Mouse (Mus musculus) hindbrain, embryonic 13.5 days (tissue): ENCODE data around the gene Ccl25. TPM values are rescaled to one million over a fixed set of nuclear protein-coding genes. Genes with fewer than 3 reads are reported as not detected.

Source experiments
- ATAC-seq: fragments of 200-750 bp; cut with Nextera tagmentation; 2 replicates; pipeline ENCODE4 v1.8.0; 2017; ENCODE audit warnings: moderate TSS enrichment; ENCODE audit not compliant: low FRiP score
- H3K27ac ChIP-seq: fragments of 300-500 bp; sonication (generic); 2 replicates; pipeline ENCODE4 v1.5.1; 2015; ENCODE audit warnings: inconsistent platforms, mild to moderate bottlenecking, moderate library complexity
- H3K27me3 ChIP-seq: fragments of 300-500 bp; sonication (generic); 2 replicates; pipeline ENCODE4 v1.6.1; 2015; ENCODE audit warnings: mild to moderate bottlenecking, inconsistent platforms
- H3K36me3 ChIP-seq: fragments of 300-500 bp; sonication (generic); 2 replicates; pipeline ENCODE4 v1.6.1; 2015; ENCODE audit warnings: mild to moderate bottlenecking, inconsistent platforms
- H3K4me1 ChIP-seq: fragments of 300-500 bp; sonication (generic); replicated peaks from 2 replicates; pipeline ENCODE4 v1.6.1; 2015; ENCODE audit warnings: inconsistent platforms
- H3K4me2 ChIP-seq: fragments of 300-500 bp; sonication (generic); 2 replicates; pipeline ENCODE4 v1.6.1; 2015; ENCODE audit warnings: inconsistent platforms, mild to moderate bottlenecking, moderate library complexity
- H3K4me3 ChIP-seq: fragments of 300-500 bp; sonication (generic); 2 replicates; pipeline ENCODE4 v1.5.1; 2015; ENCODE audit warnings: mild to moderate bottlenecking, inconsistent platforms
- H3K9ac ChIP-seq: fragments of 300-500 bp; sonication (generic); 2 replicates; pipeline ENCODE4 v1.6.1; 2015; ENCODE audit warnings: mild to moderate bottlenecking, inconsistent platforms
- H3K9me3 ChIP-seq: fragments of 300-500 bp; sonication (generic); 2 replicates; pipeline ENCODE4 v1.6.1; 2016; ENCODE audit warnings: inconsistent platforms
- WGBS: fragments of 180-500 bp; shearing (Covaris S2); methylation state at CpG from one replicate; pipeline ENCODE4 v1.1.7; 2015; 5-methylcytosine and 5-hydroxymethylcytosine counted together
- polyA plus RNA-seq: library from polyadenylated mRNA; unstranded; fragments of >200 nt; fragmentation: Nextera tagmentation; extraction: Ambion mirVana; gene quantifications from 2 replicates; pipeline ENCODE4 v1.2.1, GENCODE M21; 2015

Gene Ccl25
- polyA plus RNA-seq, 1 experiment from 2014 or later = 22.3 TPM

GRCm38 (mm10) chr8:4318796-4319572 is 6.0 kb upstream of the Ccl25 start:
- peaks cover 25% of the 10 kb centered on the region for H3K36me3 ChIP-seq
- no peak for ATAC-seq
- H3K4me1 ChIP-seq = peaks cover 49% of the 10 kb centered on the region
- 95% methylated on average over 2 of the region's 2 CpGs for WGBS
- no peak overlapping the region for H3K4me2 ChIP-seq
- H3K27me3 ChIP-seq = no peaks in the 10 kb centered on the region
- no peak overlapping the region for H3K27ac ChIP-seq
- no peaks in the 10 kb centered on the region for H3K9me3 ChIP-seq
- no peak overlapping the region for H3K4me3 ChIP-seq
- H3K9ac ChIP-seq = no peak overlapping the region

DNA sequence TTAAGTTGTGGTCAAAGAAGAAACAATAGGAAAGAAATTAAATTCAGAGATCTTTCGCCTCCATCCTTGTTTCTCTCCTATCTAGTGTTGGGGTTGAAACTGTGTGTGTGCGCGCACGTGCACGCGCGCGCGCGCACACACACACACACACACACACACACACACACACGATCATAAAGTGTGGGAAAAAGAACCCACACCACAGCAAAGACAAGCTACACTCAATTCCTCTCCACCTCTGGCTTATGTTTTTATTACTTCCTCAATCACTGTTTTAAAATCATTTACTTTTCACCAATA is 5.5 kb upstream of the Ccl25 start:
- H3K27ac ChIP-seq = no peak overlapping the region
- peaks cover 25% of the 10 kb centered on the region for H3K36me3 ChIP-seq
- H3K4me1 ChIP-seq = peaks cover 50% of the 10 kb centered on the region
- ATAC-seq = no peak
- over 99% methylated on average over 11 of the region's 11 CpGs for WGBS
- no peak overlapping the region for H3K4me2 ChIP-seq
- no peak overlapping the region for H3K4me3 ChIP-seq
- H3K27me3 ChIP-seq = no peaks in the 10 kb centered on the region
- H3K9ac ChIP-seq = no peak overlapping the region
- H3K9me3 ChIP-seq = no peaks in the 10 kb centered on the region

DNA sequence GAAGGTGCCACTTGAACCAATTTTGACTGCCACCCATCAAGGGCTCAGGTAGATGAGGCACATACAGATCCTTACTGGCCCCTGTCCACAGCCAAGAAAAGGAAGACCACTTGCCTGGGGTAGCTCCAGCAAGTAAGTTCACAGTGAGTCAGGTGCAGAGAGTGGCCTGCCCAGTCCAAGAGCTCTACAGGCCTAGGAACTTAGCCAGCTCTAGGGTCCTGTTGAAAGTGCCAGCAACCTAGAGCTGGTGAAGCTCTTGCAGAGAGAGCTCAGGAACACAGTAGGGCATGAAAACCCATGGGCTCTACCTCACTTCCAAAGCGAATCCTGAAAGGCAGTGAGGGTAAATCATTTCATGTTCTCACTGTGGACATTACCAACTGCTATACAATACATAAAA is 4.6 kb upstream of the Ccl25 start:
- Histone ChIP-seq H3K27me3 (no peaks in the 10 kb centered on the region), H3K4me2 (no peak overlapping the region), H3K4me1 (peaks cover 51% of the 10 kb centered on the region), H3K9ac (no peak overlapping the region), H3K4me3 (no peak overlapping the region), H3K27ac (no peak overlapping the region), H3K9me3 (no peaks in the 10 kb centered on the region), H3K36me3 (peaks cover 25% of the 10 kb centered on the region)
- 100% methylated on average over 1 of the region's 1 CpGs for WGBS
- ATAC-seq = no peak

GRCm38 (mm10) chr8:4321031-4321430 is 4.0 kb upstream of the Ccl25 start:
- Histone ChIP-seq H3K4me3 (no peak overlapping the region), H3K27me3 (no peaks in the 10 kb centered on the region), H3K4me1 (peaks cover 58% of the 10 kb centered on the region), H3K4me2 (no peak overlapping the region), H3K9me3 (no peaks in the 10 kb centered on the region), H3K27ac (no peak overlapping the region), H3K36me3 (peaks cover 25% of the 10 kb centered on the region), H3K9ac (0 out of 2 replicates have a peak overlapping the region, but pooled peaks have one; percentile 6)
- 91% methylated on average over 2 of the region's 2 CpGs for WGBS
- ATAC-seq = no peak

- H3K9ac ChIP-seq = no peak overlapping the region
- 35% methylated on average over 2 of the region's 2 CpGs for WGBS
These were observed 2.5 kb upstream of the Ccl25 start for GRCm38 (mm10) chr8:4322470-4322869.

DNA sequence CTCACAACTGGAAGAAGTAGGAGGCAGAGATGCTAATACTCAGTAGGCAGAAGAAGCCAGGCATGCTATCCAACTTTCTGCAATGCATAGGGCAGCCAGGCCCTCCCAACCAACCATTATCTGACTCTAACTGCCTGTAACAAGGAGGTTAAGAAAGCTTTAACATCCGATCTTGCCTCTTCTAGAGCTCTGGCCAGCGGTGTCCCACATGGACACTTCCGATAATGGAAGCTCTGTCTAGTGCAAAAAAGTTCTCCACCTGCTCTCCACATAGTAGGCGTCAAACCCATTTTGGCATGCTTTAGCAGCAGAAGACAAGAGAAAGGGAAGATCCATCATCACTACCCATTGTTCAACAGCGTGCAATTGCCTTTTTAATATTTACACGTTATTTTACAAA is 1.1 kb upstream of the Ccl25 start:
- Histone ChIP-seq H3K9me3 (no peaks in the 10 kb centered on the region), H3K4me3 (peak overlapping the region; percentile 75), H3K4me2 (peak overlapping the region; percentile 94), H3K27ac (no peak overlapping the region; the same call in 1 of the 2 replicates), H3K4me1 (peaks cover 62% of the 10 kb centered on the region), H3K36me3 (peaks cover 38% of the 10 kb centered on the region), H3K27me3 (no peaks in the 10 kb centered on the region), H3K9ac (peak overlapping the region; percentile 99)
- no peak for ATAC-seq
- WGBS = 3% methylated on average over 6 of the region's 6 CpGs

More at GRCm38 (mm10) chr8:4322470-4322869, 2.5 kb upstream of the Ccl25 start:
- no peak overlapping the region for H3K27ac ChIP-seq
- no peak for ATAC-seq
- peak overlapping the region; percentile 94 for H3K4me2 ChIP-seq
- peaks cover 25% of the 10 kb centered on the region for H3K36me3 ChIP-seq
- H3K4me3 ChIP-seq = no peak overlapping the region; the same call in 1 of the 2 replicates
- no peaks in the 10 kb centered on the region for H3K9me3 ChIP-seq
- peaks cover 64% of the 10 kb centered on the region for H3K4me1 ChIP-seq
- no peaks in the 10 kb centered on the region for H3K27me3 ChIP-seq

DNA sequence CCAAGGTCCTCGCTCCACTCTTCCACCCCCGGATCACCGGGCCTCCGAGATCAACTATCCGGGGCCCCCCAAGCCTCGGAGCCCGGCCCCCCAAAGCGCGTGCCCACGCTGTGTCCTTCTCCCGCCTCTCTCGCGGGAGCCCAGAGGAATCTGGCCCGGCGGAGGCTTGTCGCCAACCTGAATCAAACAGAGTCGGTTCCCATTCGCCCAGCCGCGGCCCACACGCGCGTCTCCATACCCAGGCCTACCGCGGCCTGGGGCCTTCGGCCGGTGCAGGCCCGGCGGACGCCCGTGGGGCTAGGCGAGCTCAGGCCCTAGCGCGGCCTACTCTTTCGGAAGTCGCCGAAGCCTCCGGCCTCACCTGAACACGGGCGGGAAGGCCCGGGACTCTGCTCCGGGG is 485 bp upstream of the Ccl25 start:
- no peaks in the 10 kb centered on the region for H3K9me3 ChIP-seq
- peaks cover 57% of the 10 kb centered on the region for H3K4me1 ChIP-seq
- H3K9ac ChIP-seq = peak overlapping the region; percentile 99
- H3K4me2 ChIP-seq = peak overlapping the region; percentile 94
- H3K4me3 ChIP-seq = peak overlapping the region; percentile 75
- peak overlapping the region; percentile 93 for H3K27ac ChIP-seq
- ATAC-seq = peak; percentile 81
- H3K27me3 ChIP-seq = no peaks in the 10 kb centered on the region
- under 1% methylated on average over 40 of the region's 42 CpGs for WGBS
- H3K36me3 ChIP-seq = peaks cover 44% of the 10 kb centered on the region

DNA sequence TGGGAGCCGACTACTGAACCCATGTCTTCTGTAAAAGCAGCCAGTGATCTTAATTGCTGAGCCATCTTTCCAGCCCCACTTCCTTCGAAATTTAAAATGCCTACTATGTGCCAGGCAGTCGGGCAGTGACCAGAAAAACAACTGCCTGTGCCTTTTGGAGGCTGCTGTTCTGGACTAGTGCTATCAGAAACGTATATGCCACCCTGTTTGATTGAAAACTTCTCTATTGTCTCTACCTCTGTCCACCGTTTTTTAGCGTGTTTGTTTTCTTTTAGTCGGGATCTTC is 684 bp downstream of the Ccl25 start:
- ATAC-seq = no peak
- H3K4me1 ChIP-seq = peaks cover 45% of the 10 kb centered on the region
- 51% methylated on average over 7 of the region's 7 CpGs for WGBS

GRCm38 (mm10) chr8:4329000-4329399 is 4.0 kb downstream of the Ccl25 start:
- WGBS = 94% methylated on average over 5 of the region's 5 CpGs
- H3K36me3 ChIP-seq = peaks cover 64% of the 10 kb centered on the region

More for the DNA sequence above, 684 bp downstream of the Ccl25 start:
- peak overlapping the region; percentile 93 for H3K27ac ChIP-seq
- peak overlapping the region; percentile 66 for H3K4me2 ChIP-seq
- H3K36me3 ChIP-seq = peaks cover 46% of the 10 kb centered on the region
- peak overlapping the region; percentile 99 for H3K9ac ChIP-seq
- no peaks in the 10 kb centered on the region for H3K9me3 ChIP-seq
- H3K27me3 ChIP-seq = no peaks in the 10 kb centered on the region
- peak overlapping the region; percentile 75 for H3K4me3 ChIP-seq

DNA sequence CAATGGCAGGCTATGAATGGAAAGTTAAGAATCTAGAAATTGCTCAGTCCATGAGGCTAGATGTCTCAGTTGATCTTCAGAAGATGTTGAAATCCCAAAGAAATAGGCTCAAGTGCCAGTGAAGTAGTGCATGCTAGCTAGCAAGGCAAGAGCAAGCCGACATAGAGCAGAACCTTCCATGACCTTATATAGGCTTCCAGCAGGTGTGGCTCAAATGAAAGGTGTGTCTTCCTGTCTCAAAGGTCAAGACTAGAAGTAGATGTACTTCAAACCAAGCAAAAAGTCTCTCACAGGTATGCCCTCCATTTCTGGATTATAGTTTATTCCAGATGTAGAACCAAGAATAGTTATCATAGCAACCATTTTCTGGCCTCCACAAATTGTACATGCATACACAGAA is 9.0 kb downstream of the Ccl25 start:
- no peaks in the 10 kb centered on the region for H3K9me3 ChIP-seq
- no peak overlapping the region for H3K27ac ChIP-seq
- H3K9ac ChIP-seq = no peak overlapping the region
- no peak for ATAC-seq
- H3K27me3 ChIP-seq = no peaks in the 10 kb centered on the region
- H3K36me3 ChIP-seq = peaks cover 95% of the 10 kb centered on the region
- H3K4me3 ChIP-seq = no peak overlapping the region
- no peak overlapping the region for H3K4me2 ChIP-seq
- 100% methylated on average over 1 of the region's 1 CpGs for WGBS
- no peaks in the 10 kb centered on the region for H3K4me1 ChIP-seq

More at GRCm38 (mm10) chr8:4329000-4329399, 4.0 kb downstream of the Ccl25 start:
- no peaks in the 10 kb centered on the region for H3K9me3 ChIP-seq
- no peak overlapping the region for H3K4me2 ChIP-seq
- H3K27me3 ChIP-seq = no peaks in the 10 kb centered on the region
- peaks cover 14% of the 10 kb centered on the region for H3K4me1 ChIP-seq
- no peak overlapping the region for H3K9ac ChIP-seq
- H3K4me3 ChIP-seq = no peak overlapping the region
- no peak overlapping the region for H3K27ac ChIP-seq
- no peak for ATAC-seq

DNA sequence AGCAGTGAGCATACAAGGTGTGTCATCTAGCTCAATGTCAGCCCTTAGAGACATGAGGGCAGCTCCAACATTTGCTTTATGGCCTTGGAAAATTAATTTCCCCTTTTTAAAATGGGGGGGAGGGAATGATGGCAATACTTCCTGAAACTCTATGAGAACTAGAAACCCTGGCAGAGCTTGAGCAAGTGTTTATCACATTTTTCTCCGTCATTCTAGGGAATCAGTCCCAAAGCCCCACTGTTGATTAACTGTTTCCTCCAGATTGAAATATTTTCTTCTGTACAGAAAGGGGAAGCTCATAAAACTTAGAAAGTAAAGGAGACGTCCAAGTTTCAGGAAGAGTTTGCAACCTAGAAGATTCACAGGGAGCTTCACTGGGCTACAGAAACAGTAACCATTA is 10.7 kb downstream of the Ccl25 start:
- no peak overlapping the region for H3K4me2 ChIP-seq
- no peaks in the 10 kb centered on the region for H3K9me3 ChIP-seq
- 97% methylated on average over 2 of the region's 2 CpGs for WGBS
- no peak overlapping the region for H3K9ac ChIP-seq
- H3K4me3 ChIP-seq = no peak overlapping the region
- no peaks in the 10 kb centered on the region for H3K4me1 ChIP-seq
- ATAC-seq = no peak
- no peak overlapping the region for H3K27ac ChIP-seq
- H3K27me3 ChIP-seq = no peaks in the 10 kb centered on the region
- peaks cover 86% of the 10 kb centered on the region for H3K36me3 ChIP-seq

- 89% methylated on average over 3 of the region's 3 CpGs for WGBS
- Histone ChIP-seq H3K27me3 (no peaks in the 10 kb centered on the region), H3K9ac (no peak overlapping the region), H3K4me3 (no peak overlapping the region), H3K36me3 (peaks cover 44% of the 10 kb centered on the region), H3K4me2 (no peak overlapping the region), H3K27ac (no peak overlapping the region), H3K4me1 (no peaks in the 10 kb centered on the region), H3K9me3 (no peaks in the 10 kb centered on the region)
- no peak for ATAC-seq
These were observed 15.2 kb downstream of the Ccl25 start for GRCm38 (mm10) chr8:4340207-4340606.

DNA sequence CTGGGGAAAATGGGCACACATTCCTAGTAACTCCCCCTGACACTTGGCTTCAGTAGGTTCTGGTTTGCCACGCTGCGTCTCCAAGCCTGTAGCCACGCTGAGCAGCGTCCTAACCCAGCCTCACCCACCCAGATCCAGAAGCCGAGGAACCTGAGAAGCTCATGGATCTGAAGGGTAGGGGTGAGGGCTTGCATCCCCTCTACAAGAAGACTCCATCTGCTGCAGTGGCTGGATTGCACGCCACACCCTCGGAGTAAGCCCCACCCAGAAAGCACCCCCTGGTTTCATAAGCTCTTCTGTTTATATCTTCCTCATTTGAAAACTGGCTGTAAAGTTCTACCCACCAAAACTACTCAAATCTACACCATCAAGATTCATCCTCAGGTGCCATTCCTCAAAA is 22.7 kb downstream of the Ccl25 start:
- H3K9me3 ChIP-seq = no peaks in the 10 kb centered on the region
- H3K27ac ChIP-seq = no peak overlapping the region
- H3K9ac ChIP-seq = no peak overlapping the region
- WGBS = 61% methylated on average over 7 of the region's 7 CpGs
- no peaks in the 10 kb centered on the region for H3K36me3 ChIP-seq
- H3K4me1 ChIP-seq = no peaks in the 10 kb centered on the region
- no peak for ATAC-seq
- H3K4me3 ChIP-seq = no peak overlapping the region
- no peak overlapping the region for H3K4me2 ChIP-seq
- H3K27me3 ChIP-seq = no peaks in the 10 kb centered on the region
